Mouse (Mus musculus) MEL (cell line): ENCODE data around the gene Trim41. TPM values are rescaled to one million over a fixed set of nuclear protein-coding genes. Genes with fewer than 3 reads are reported as not detected.
A peak's percentile ranks its signal among the peaks of the same experiment; 100 is the strongest.

ENCODE experiments used
- DNase-seq: peaks from one replicate; pipeline ENCODE4 v3.0.0; 2011; ENCODE audit warnings: low read depth, low spot score
- H3K27ac ChIP-seq: 2 replicates; pipeline ENCODE4 v1.5.1; 2012; ENCODE audit warnings: low read depth, mild to moderate bottlenecking, control low read depth, low read length, moderate library complexity; ENCODE audit not compliant: control insufficient read depth
- H3K27me3 ChIP-seq, 2 experiments: fragments of 150-350 bp in 1 of 2; sonication (generic) in 1 of 2; 2 replicates each; pipeline ENCODE4 v1.6.1; 2012; ENCODE audit warnings: low read length in 2 of 2, mild to moderate bottlenecking in 2 of 2, improper control_type of control experiment in 1 of 2, moderate library complexity in 1 of 2; ENCODE audit not compliant: insufficient read depth in 2 of 2, control insufficient read depth in 1 of 2
- H3K36me3 ChIP-seq, 2 experiments: 2 replicates each; pipeline ENCODE4 v1.6.1; 2012 to 2014; ENCODE audit warnings: low read length in 2 of 2, improper control_type of control experiment in 1 of 2, inconsistent platforms in 1 of 2, mild to moderate bottlenecking in 1 of 2; ENCODE audit not compliant: insufficient read depth in 2 of 2, control insufficient read depth in 1 of 2
- H3K4me1 ChIP-seq, 2 experiments: fragments of 150-350 bp in 1 of 2; sonication (generic) in 1 of 2; 2 replicates each; pipeline ENCODE4 v1.6.1; 2012; ENCODE audit warnings: low read length in 2 of 2, improper control_type of control experiment in 1 of 2, mild to moderate bottlenecking in 1 of 2; ENCODE audit not compliant: insufficient read depth in 2 of 2, control insufficient read depth in 1 of 2
- H3K4me3 ChIP-seq, 2 experiments: fragments of 150-350 bp in 1 of 2; sonication (generic) in 1 of 2; 2 replicates each; pipeline ENCODE4 v1.5.1; 2012; ENCODE audit warnings: low read depth in 2 of 2, low read length in 2 of 2, mild to moderate bottlenecking in 2 of 2, moderate library complexity in 2 of 2, control low read depth in 1 of 2, improper control_type of control experiment in 1 of 2; ENCODE audit not compliant: control insufficient read depth in 1 of 2, insufficient read depth in 1 of 2
- H3K79me2 ChIP-seq: 2 replicates; pipeline ENCODE4 v1.6.1; 2012; ENCODE audit warnings: mild to moderate bottlenecking, low read length, moderate library complexity; ENCODE audit not compliant: control insufficient read depth, poor library complexity, insufficient read depth
- H3K9ac ChIP-seq: 2 replicates; pipeline ENCODE4 v1.6.1; 2012; ENCODE audit warnings: low read depth, mild to moderate bottlenecking, control low read depth, low read length, moderate library complexity; ENCODE audit not compliant: control insufficient read depth, poor library complexity, severe bottlenecking
- H3K9me3 ChIP-seq: fragments of 150-350 bp; sonication (generic); replicated peaks from 2 replicates; pipeline ENCODE4 v1.6.1; 2012; ENCODE audit warnings: mild to moderate bottlenecking, low read length, improper control_type of control experiment, moderate library complexity; ENCODE audit not compliant: insufficient read depth
- CTCF ChIP-seq, 3 experiments: IDR thresholded peaks in 2 of 3; conservative IDR thresholded peaks in 1 of 3; 2 replicates each; pipeline ENCODE4 v1.5.1; 2011 to 2012; ENCODE audit warnings: low read length in 3 of 3, low read depth in 2 of 3, mild to moderate bottlenecking in 2 of 3, improper control_type of control experiment in 1 of 3, inconsistent platforms in 1 of 3, mixed read lengths in 1 of 3, moderate library complexity in 1 of 3; ENCODE audit not compliant: control insufficient read depth in 1 of 3, insufficient read depth in 1 of 3, poor library complexity in 1 of 3, severe bottlenecking in 1 of 3
- ELF1 ChIP-seq: IDR thresholded peaks from 2 replicates; pipeline ENCODE4 v1.6.1; 2014; ENCODE audit warnings: low read depth, mild to moderate bottlenecking, inconsistent platforms, low read length, improper control_type of control experiment, moderate library complexity
- EP300 ChIP-seq, 2 experiments: IDR thresholded peaks; 2 replicates each; pipeline ENCODE4 v1.6.1; 2011; ENCODE audit warnings: improper control_type of control experiment in 2 of 2, low read length in 2 of 2, low read depth in 1 of 2, mild to moderate bottlenecking in 1 of 2
- GATA1 ChIP-seq: IDR thresholded peaks from 2 replicates; pipeline ENCODE4 v1.6.1; 2011; ENCODE audit warnings: low read depth, low read length, improper control_type of control experiment
- HCFC1 ChIP-seq: IDR thresholded peaks from 2 replicates; pipeline ENCODE4 v1.6.1; 2012; ENCODE audit warnings: low read depth, mild to moderate bottlenecking, inconsistent platforms, low read length, improper control_type of control experiment, moderate library complexity
- MAFK ChIP-seq: IDR thresholded peaks from 2 replicates; pipeline ENCODE4 v1.6.1; 2011; ENCODE audit warnings: low read depth, mild to moderate bottlenecking, low read length, improper control_type of control experiment, borderline replicate concordance
- MAX ChIP-seq: IDR thresholded peaks from 2 replicates; pipeline ENCODE4 v1.6.1; 2011; ENCODE audit warnings: low read length, improper control_type of control experiment
- MAZ ChIP-seq: IDR thresholded peaks from 2 replicates; pipeline ENCODE4 v1.6.1; 2012; ENCODE audit warnings: low read depth, mild to moderate bottlenecking, inconsistent platforms, low read length, improper control_type of control experiment
- MYB ChIP-seq: IDR thresholded peaks from 2 replicates; pipeline ENCODE4 v1.6.1; 2011; ENCODE audit warnings: mild to moderate bottlenecking, low read depth, low read length, improper control_type of control experiment
- NELFE ChIP-seq: IDR thresholded peaks from 2 replicates; pipeline ENCODE4 v1.6.1; 2011; ENCODE audit warnings: low read depth, low read length, improper control_type of control experiment
- POLR2AphosphoS2 ChIP-seq: IDR thresholded peaks from 2 replicates; pipeline ENCODE4 v1.6.1; 2011; ENCODE audit warnings: low read length, improper control_type of control experiment
- RAD21 ChIP-seq: IDR thresholded peaks from 2 replicates; pipeline ENCODE4 v1.6.1; 2011; ENCODE audit warnings: mild to moderate bottlenecking, low read depth, low read length, improper control_type of control experiment
- SIN3A ChIP-seq: IDR thresholded peaks from 2 replicates; pipeline ENCODE4 v1.6.1; 2012; ENCODE audit warnings: low read length, improper control_type of control experiment, inconsistent platforms
- SMC3 ChIP-seq: IDR thresholded peaks from 2 replicates; pipeline ENCODE4 v1.6.1; 2011; ENCODE audit warnings: low read depth, low read length, improper control_type of control experiment
- TAL1 ChIP-seq: IDR thresholded peaks from 2 replicates; pipeline ENCODE4 v1.6.1; 2012; ENCODE audit warnings: mild to moderate bottlenecking, inconsistent platforms, low read length, moderate library complexity, mixed read lengths
- TBP ChIP-seq: IDR thresholded peaks from 2 replicates; pipeline ENCODE4 v1.8.0; 2011; ENCODE audit warnings: low read depth, low read length, improper control_type of control experiment
- TCF12 ChIP-seq: IDR thresholded peaks from 2 replicates; pipeline ENCODE4 v1.6.1; 2014; ENCODE audit warnings: low read depth, mild to moderate bottlenecking, inconsistent platforms, low read length, improper control_type of control experiment, moderate library complexity
- UBTF ChIP-seq: IDR thresholded peaks from 2 replicates; pipeline ENCODE4 v1.6.1; 2012; ENCODE audit warnings: low read depth, mild to moderate bottlenecking, inconsistent platforms, low read length, improper control_type of control experiment, moderate library complexity, borderline replicate concordance; ENCODE audit not compliant: insufficient read depth
- USF1 ChIP-seq: IDR thresholded peaks from 2 replicates; pipeline ENCODE4 v1.6.1; 2014; ENCODE audit warnings: low read depth, mild to moderate bottlenecking, inconsistent platforms, low read length, improper control_type of control experiment, moderate library complexity
- USF2 ChIP-seq, 2 experiments: IDR thresholded peaks; 2 replicates each; pipeline ENCODE4 v1.6.1; 2011 to 2012; ENCODE audit warnings: improper control_type of control experiment in 2 of 2, low read length in 2 of 2, borderline replicate concordance in 1 of 2, inconsistent platforms in 1 of 2, low read depth in 1 of 2, mild to moderate bottlenecking in 1 of 2; ENCODE audit not compliant: insufficient read depth in 1 of 2
- ZC3H11A ChIP-seq: IDR thresholded peaks from 2 replicates; pipeline ENCODE4 v1.6.1; 2012; ENCODE audit warnings: low read depth, mild to moderate bottlenecking, inconsistent platforms, low read length, improper control_type of control experiment
- ZMIZ1 ChIP-seq: IDR thresholded peaks from 2 replicates; pipeline ENCODE4 v1.6.1; 2012; ENCODE audit warnings: low read depth, mild to moderate bottlenecking, inconsistent platforms, low read length, improper control_type of control experiment, moderate library complexity
- ZNF384 ChIP-seq: IDR thresholded peaks from 2 replicates; pipeline ENCODE4 v1.6.1; 2012; ENCODE audit warnings: low read depth, mild to moderate bottlenecking, inconsistent platforms, low read length, improper control_type of control experiment
- polyA plus RNA-seq, 2 experiments: library from polyadenylated mRNA; stranded (reverse) in 1 of 2; unstranded in 1 of 2; fragments of >175 nt in 1 of 2; fragments of >200 nt in 1 of 2; gene quantifications; 2 replicates each; pipeline versions ENCODE4 v1.2.1 to v1.2.4; 2012; ENCODE audit warnings: low replicate concordance in 2 of 2, low read depth in 1 of 2; ENCODE audit not compliant: insufficient read length in 2 of 2, insufficient read depth in 1 of 2, missing spikeins in 1 of 2
- total RNA-seq: library from RNA; depleted of rRNA; stranded (reverse); fragments of 300-350 nt; gene quantifications from 2 replicates; pipeline ENCODE4 v1.2.3, GENCODE M21; 2012

Trim41 gene
- total and polyA plus RNA-seq, 3 experiments, result 37.0 to 76.3 (median 56.4) TPM

GRCm38 (mm10) chr11:48824311-48824830 lies 7.2 kb upstream of the Trim41 start:
- no peak overlapping the region for H3K9ac ChIP-seq
- H3K27ac ChIP-seq, result no peak overlapping the region
- peaks cover 6 to 33% of the 10 kb centered on the region in 2 experiments for H3K4me1 ChIP-seq
- no peak for DNase-seq
- H3K27me3 ChIP-seq, result no peaks in the 10 kb centered on the region
- peaks cover 0 to 19% of the 10 kb centered on the region in 2 experiments; a peak in 2 of 4 replicates for H3K36me3 ChIP-seq
- no peak overlapping the region for H3K4me3 ChIP-seq
- H3K79me2 ChIP-seq, result no peaks in the 10 kb centered on the region; the same call in 1 of the 2 replicates
- no peaks in the 10 kb centered on the region for H3K9me3 ChIP-seq
- TF ChIP-seq MAX (no peak), USF2 (IDR thresholded peaks at IDR 0.05; ENCODE audit: borderline replicate concordance in 1 of 2, insufficient read depth in 1 of 2, low read depth in 1 of 2, low read length in 2 of 2) (no peak), EP300 (IDR thresholded peaks at IDR 0.05; ENCODE audit: low read depth in 1 of 2, low read length in 2 of 2) (no peak), POLR2AphosphoS2 (no peak), UBTF (no peak), CTCF (IDR thresholded peaks at IDR 0.05 in 2 of 3, conservative IDR thresholded peaks at IDR 0.05 in 1 of 3; ENCODE audit: control insufficient read depth in 1 of 3, insufficient read depth in 1 of 3, low read depth in 2 of 3, low read length in 3 of 3, poor library complexity in 1 of 3, severe bottlenecking in 1 of 3) (no peak), USF1 (no peak)
- TF ChIP-seq, all 39 proteins: peak for 0

GRCm38 (mm10) chr11:48823536-48823972 lies 6.4 kb upstream of the Trim41 start:
- H3K9ac ChIP-seq, result peak overlapping the region; percentile 55
- DNase-seq, result peak; percentile 94
- no peak for TF ChIP-seq TAL1
- no peak for TF ChIP-seq HCFC1
- TF ChIP-seq SMC3, result no peak
- TF ChIP-seq TBP, result peak; percentile 100
- TF ChIP-seq MYB, result no peak
- 0 out of 2 replicates have a peak, but pooled peaks have one; percentile 62 for TF ChIP-seq SIN3A
- TF ChIP-seq RAD21, result no peak
- TF ChIP-seq ZMIZ1, result no peak
- TF ChIP-seq EP300 (IDR thresholded peaks at IDR 0.05; ENCODE audit: low read depth in 1 of 2, low read length in 2 of 2), result no peak
- TF ChIP-seq MAZ, result no peak
- peak; percentile 43; the same call in 1 of the 2 replicates for TF ChIP-seq GATA1
- peak; percentile 81; the same call in 1 of the 2 replicates for TF ChIP-seq ELF1
- TF ChIP-seq NELFE, result no peak
- no peak for TF ChIP-seq TCF12
- peak; percentile 88 for TF ChIP-seq ZNF384
- TF ChIP-seq MAFK, result peak; percentile 99
- TF ChIP-seq UBTF, result no peak
- TF ChIP-seq ZC3H11A, result no peak

More at GRCm38 (mm10) chr11:48823536-48823972, 6.4 kb upstream of the Trim41 start:
- no peaks in the 10 kb centered on the region; the same call in 1 of the 2 replicates for H3K79me2 ChIP-seq
- no peak overlapping the region for H3K27ac ChIP-seq
- H3K27me3 ChIP-seq, result no peaks in the 10 kb centered on the region
- H3K4me3 ChIP-seq, result peak overlapping the region; percentile 32 to 60
- H3K4me1 ChIP-seq, result peaks cover 6 to 37% of the 10 kb centered on the region in 2 experiments
- H3K36me3 ChIP-seq, result peaks cover 0 to 27% of the 10 kb centered on the region in 2 experiments; a peak in 2 of 4 replicates
- no peaks in the 10 kb centered on the region for H3K9me3 ChIP-seq
